Mouse (Mus musculus): ENCODE measurements around the gene Polr3gl. TPM values are rescaled to one million over a fixed set of nuclear protein-coding genes. Genes with fewer than 3 reads are reported as not detected.

The Polr3gl gene
- polyA plus RNA-seq, 1 experiment from 2014 or later = 52.1 TPM

Other genes with a start within 250 kb of the Polr3gl start
- gene BC107364, start 141.9 kb downstream of the Polr3gl start, polyA plus RNA-seq (2016; fragmentation: Nextera tagmentation; extraction: Ambion mirVana) = 0.26 TPM in 1 of 2 replicates, not detected in the other
- gene Hfe2, start 69.0 kb downstream of the Polr3gl start, polyA plus RNA-seq (2016; fragmentation: Nextera tagmentation; extraction: Ambion mirVana) = 3.2 and 4.0 TPM in 2 replicates
- gene Txnip, start 36.2 kb downstream of the Polr3gl start, polyA plus RNA-seq (2016; fragmentation: Nextera tagmentation; extraction: Ambion mirVana) = 75.8 and 80.8 TPM in 2 replicates
- 2.1 and 2.4 TPM in 2 replicates for gene Gm16253, start 17.2 kb downstream of the Polr3gl start, polyA plus RNA-seq (2016; fragmentation: Nextera tagmentation; extraction: Ambion mirVana)
- 2.1 and 2.3 TPM in 2 replicates for gene Ankrd34a, start 2.5 kb upstream of the Polr3gl start, polyA plus RNA-seq (2016; fragmentation: Nextera tagmentation; extraction: Ambion mirVana)
- 6.8 and 8.1 TPM in 2 replicates for gene Lix1l, start 7.0 kb upstream of the Polr3gl start, polyA plus RNA-seq (2016; fragmentation: Nextera tagmentation; extraction: Ambion mirVana)
- 167 and 172 TPM in 2 replicates for gene Rbm8a, start 35.8 kb upstream of the Polr3gl start, polyA plus RNA-seq (2016; fragmentation: Nextera tagmentation; extraction: Ambion mirVana)
- 54.6 and 55.0 TPM in 2 replicates for gene Pex11b, start 41.2 kb upstream of the Polr3gl start, polyA plus RNA-seq (2016; fragmentation: Nextera tagmentation; extraction: Ambion mirVana)
- 0.10 and 0.13 TPM in 2 replicates for gene Gm42957, start 41.3 kb upstream of the Polr3gl start, polyA plus RNA-seq (2016; fragmentation: Nextera tagmentation; extraction: Ambion mirVana)
- 0.81 and 0.95 TPM in 2 replicates for gene Itga10, start 51.4 kb upstream of the Polr3gl start, polyA plus RNA-seq (2016; fragmentation: Nextera tagmentation; extraction: Ambion mirVana)
- 0.92 and 1.1 TPM in 2 replicates for gene Ankrd35, start 76.0 kb upstream of the Polr3gl start, polyA plus RNA-seq (2016; fragmentation: Nextera tagmentation; extraction: Ambion mirVana)
- gene Pias3, start 102.2 kb upstream of the Polr3gl start, polyA plus RNA-seq (2016; fragmentation: Nextera tagmentation; extraction: Ambion mirVana) = 77.4 and 77.5 TPM in 2 replicates
- 13.7 and 14.7 TPM in 2 replicates for gene Nudt17, start 114.4 kb upstream of the Polr3gl start, polyA plus RNA-seq (2016; fragmentation: Nextera tagmentation; extraction: Ambion mirVana)
- 35.5 and 36.6 TPM in 2 replicates for gene Polr3c, start 133.4 kb upstream of the Polr3gl start, polyA plus RNA-seq (2016; fragmentation: Nextera tagmentation; extraction: Ambion mirVana)
- 64.5 and 70.3 TPM in 2 replicates for gene Rnf115, start 133.5 kb upstream of the Polr3gl start, polyA plus RNA-seq (2016; fragmentation: Nextera tagmentation; extraction: Ambion mirVana)
- not detected in 2 replicates for gene Pdzk1, start 235.1 kb upstream of the Polr3gl start, polyA plus RNA-seq (2016; fragmentation: Nextera tagmentation; extraction: Ambion mirVana)
- 0.10 and 0.18 TPM in 2 replicates for gene Cd160, start 235.2 kb upstream of the Polr3gl start, polyA plus RNA-seq (2016; fragmentation: Nextera tagmentation; extraction: Ambion mirVana)

All from embryonic facial prominence, embryonic 12.5 days (tissue).